Mouse (Mus musculus) spleen, adult 2 months (tissue): ENCODE results near the gene Gm21983.

ENCODE experiments used
- CTCF ChIP-seq: fragments of 200-500 bp; IDR thresholded peaks from 2 replicates; pipeline ENCODE4 v1.5.1; 2011; ENCODE audit warnings: mild to moderate bottlenecking, inconsistent platforms; ENCODE audit not compliant: insufficient read depth, insufficient read length, insufficient replicate concordance; ENCODE audit errors: extremely low read depth
- POLR2A ChIP-seq: fragments of 200-500 bp; IDR thresholded peaks from 2 replicates; pipeline ENCODE4 v1.6.1; 2011; ENCODE audit warnings: low read depth, low read length, inconsistent platforms

GRCm38 (mm10) chr7:27159882-27160281, 21.0 kb downstream of the Gm21983 start:
- peak; percentile 98 for TF ChIP-seq CTCF
- no peak for TF ChIP-seq POLR2A
